In the genomic region with DNA sequence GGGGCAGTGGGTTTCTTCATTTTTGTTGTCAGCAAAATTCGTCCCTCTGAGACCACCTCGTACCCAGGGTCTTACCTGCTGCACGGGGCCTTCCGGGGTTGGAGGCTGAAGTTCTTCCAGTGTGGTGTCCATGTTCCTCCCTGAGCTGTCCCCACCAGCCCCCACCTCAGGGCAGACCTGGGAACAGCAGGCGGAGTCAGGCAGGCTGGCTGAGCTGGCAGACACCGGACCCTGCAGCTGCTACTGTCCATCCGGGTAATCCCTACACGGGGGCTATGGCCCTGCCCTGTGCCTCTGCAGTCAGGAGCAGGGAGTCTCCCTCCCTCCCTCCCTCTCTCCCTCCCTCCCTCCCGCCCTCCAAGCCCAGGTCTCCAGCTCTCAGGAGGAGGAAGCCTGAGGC, we compare ENCODE assay signal across 9 mouse cellular contexts. TPM values are rescaled to one million over a fixed set of nuclear protein-coding genes. Genes with fewer than 3 reads are reported as not detected.
DNase-seq lines count a peak whose midpoint lies in the region; ATAC-seq lines count a peak whose summit lies in the region.
"Had no signal": no experiment of that assay in that cellular context is flagged by ENCODE, and none has a peak within 500 bp of the region (broad histone marks: within the 10 kb centered on the region; RNA-seq: fewer than 3 reads in every experiment).

No protein-coding gene starts in this region.

- no peaks in the 10 kb centered on the region for H3K9me3 ChIP-seq in midbrain, embryonic 15.5 days

- H3K9ac ChIP-seq in midbrain, embryonic 15.5 days = no peak overlapping the region

- H3K27ac ChIP-seq in midbrain, embryonic 15.5 days = no peak overlapping the region

- H3K4me3 ChIP-seq in midbrain, embryonic 15.5 days = no peak overlapping the region

- peak; percentile 45 for DNase-seq in embryo, embryonic 11 days
- DNase-seq in embryo, embryonic 9.5 days (ENCODE audit: extremely low spot score) = no peak
- peak; percentile 54 to 72 for DNase-seq in kidney, postnatal 4 days
- DNase-seq in kidney, postnatal 14 days = no peak
- peak; percentile 92 for DNase-seq in gastrocnemius, adult 18-20 months (ENCODE audit: low spot score)
- no peak for DNase-seq in urinary bladder, adult 18-20 months (ENCODE audit: low spot score in 2 of 2)
- no peak for DNase-seq in lung, postnatal 14 days

- peaks cover 15% of the 10 kb centered on the region for H3K36me3 ChIP-seq in midbrain, embryonic 15.5 days (replicated peaks)

- no peak overlapping the region for H3K4me2 ChIP-seq in midbrain, embryonic 15.5 days

- 0 out of 2 replicates have a peak, but pooled peaks have one; percentile 3 for ATAC-seq in midbrain, embryonic 15.5 days (replicated peaks)
- ATAC-seq: activated CD4-positive, CD25-positive, alpha-beta regulatory T cell, adult 4 months had no signal

- no peaks in the 10 kb centered on the region for H3K27me3 ChIP-seq in midbrain, embryonic 15.5 days (replicated peaks)

- peaks cover 23% of the 10 kb centered on the region for H3K4me1 ChIP-seq in midbrain, embryonic 15.5 days

- 29% methylated on average over 8 of the region's 9 CpGs for WGBS in midbrain, embryonic 15.5 days

RNA-seq across cellular contexts. Expression of gene Thap3, which starts 5.2 kb away (rescaled TPM):
- total RNA-seq in gastrocnemius, adult 18-20 months (2021) = 10 to 100 TPM; 30.0 to 33.3 TPM
- polyA plus RNA-seq in midbrain, embryonic 15.5 days (2015; fragmentation: Nextera tagmentation; extraction: Ambion mirVana) = 38.3 and 39.5 TPM in 2 replicates

RNA-seq across cellular contexts. Expression of gene Phf13, which starts 12.5 kb away (rescaled TPM):
- total RNA-seq in gastrocnemius, adult 18-20 months (2021) = 1 to 10 TPM; 4.6 to 4.7 TPM
- polyA plus RNA-seq in midbrain, embryonic 15.5 days (2015; fragmentation: Nextera tagmentation; extraction: Ambion mirVana) = 22.5 and 22.7 TPM in 2 replicates

RNA-seq across cellular contexts. Expression of gene Klhl21, which starts 25.0 kb away (rescaled TPM):
- 100 to 1,000 TPM in 1 of 2 experiments, 10 to 100 TPM in 1; 98.5 to 113 TPM for total RNA-seq in gastrocnemius, adult 18-20 months (2021)
- 3.6 and 4.0 TPM in 2 replicates for polyA plus RNA-seq in midbrain, embryonic 15.5 days (2015; fragmentation: Nextera tagmentation; extraction: Ambion mirVana)

RNA-seq across cellular contexts. Expression of gene Zbtb48, which starts 43.9 kb away (rescaled TPM):
- 1 to 10 TPM; 2.2 to 3.1 TPM for total RNA-seq in gastrocnemius, adult 18-20 months (2021)
- polyA plus RNA-seq in midbrain, embryonic 15.5 days (2015; fragmentation: Nextera tagmentation; extraction: Ambion mirVana) = 22.1 and 23.9 TPM in 2 replicates

RNA-seq across cellular contexts. Expression of gene Dnajc11, which starts 50.1 kb away (rescaled TPM):
- 10 to 100 TPM; 47.9 to 52.6 TPM for total RNA-seq in gastrocnemius, adult 18-20 months (2021)
- 89.4 and 92.5 TPM in 2 replicates for polyA plus RNA-seq in midbrain, embryonic 15.5 days (2015; fragmentation: Nextera tagmentation; extraction: Ambion mirVana)

Comparison
In these comparisons a context has a peak if more than half of its experiments do, and no peak if none do; other contexts are left out.
1. DNase-seq: peak in embryo, embryonic 11 days (single experiment), kidney, postnatal 4 days (2 of 2) and gastrocnemius, adult 18-20 months (single experiment); none in embryo, embryonic 9.5 days (single experiment), kidney, postnatal 14 days (single experiment), urinary bladder, adult 18-20 months (0 of 2) and lung, postnatal 14 days (single experiment).